Mouse (Mus musculus): ENCODE measurements around the gene BC055324.

GRCm38 (mm10) chr1:163910343-163910742 lies 84.3 kb downstream of the BC055324 start:
- TF ChIP-seq CTCF (conservative IDR thresholded peaks at IDR 0.05 in 1 of 2, IDR thresholded peaks at IDR 0.05 in 1 of 2; ENCODE audit: low read depth in 2 of 2, low read length in 2 of 2), result peak; percentile 49 to 81; a peak in 3 of 4 replicates
- TF ChIP-seq MAX (IDR thresholded peaks at IDR 0.05; ENCODE audit: low read length), result no peak
- TF ChIP-seq ZNF384 (IDR thresholded peaks at IDR 0.05; ENCODE audit: low read depth, low read length), result no peak
- peak; percentile 40 for TF ChIP-seq ZC3H11A (IDR thresholded peaks at IDR 0.05; ENCODE audit: low read depth, low read length)
- no peak for TF ChIP-seq EP300 (IDR thresholded peaks at IDR 0.05; ENCODE audit: low read length)
- TF ChIP-seq MAFK (IDR thresholded peaks at IDR 0.05; ENCODE audit: insufficient replicate concordance, low read length), result no peak
- TF ChIP-seq POLR2A (IDR thresholded peaks at IDR 0.05; ENCODE audit: low read depth, low read length), result no peak
- TF ChIP-seq MEF2A (IDR thresholded peaks at IDR 0.05; ENCODE audit: borderline replicate concordance, low read depth, low read length), result no peak
- no peak for TF ChIP-seq KAT2A (IDR thresholded peaks at IDR 0.05; ENCODE audit: insufficient replicate concordance, low read length)

All from CH12.LX (cell line).